Comparison of ENCODE assay signal across 8 mouse cellular contexts in genomic region chr12:86836431-86837047, GRCm38 (mm10). TPM values are rescaled to one million over a fixed set of nuclear protein-coding genes. Genes with fewer than 3 reads are reported as not detected.
DNase-seq lines count a peak whose midpoint lies in the region; ATAC-seq and TF ChIP-seq lines count a peak whose summit lies in the region.

No protein-coding gene starts in this region.

- peaks cover 0 to 33% of the 10 kb centered on the region in 2 experiments; a peak in 2 of 4 replicates for H3K36me3 ChIP-seq in MEL (ENCODE audit: control insufficient read depth in 1 of 2, insufficient read depth in 2 of 2, low read length in 2 of 2)
- no peaks in the 10 kb centered on the region for H3K36me3 ChIP-seq in forebrain, postnatal 0 days (ENCODE audit: insufficient read depth)
- H3K36me3 ChIP-seq in hindbrain, embryonic 10.5 days = no peaks in the 10 kb centered on the region

- peak overlapping the region; percentile 57 to 71 for H3K4me3 ChIP-seq in MEL (ENCODE audit: control insufficient read depth in 1 of 2, insufficient read depth in 1 of 2, low read depth in 2 of 2, low read length in 2 of 2)
- H3K4me3 ChIP-seq in forebrain, postnatal 0 days (ENCODE audit: low read depth, low read length) = no peak overlapping the region
- no peak overlapping the region for H3K4me3 ChIP-seq in hindbrain, embryonic 10.5 days

- peak; percentile 5 to 63; a peak in 1 of 4 replicates for TF ChIP-seq EP300 in MEL (IDR thresholded peaks at IDR 0.05; ENCODE audit: low read depth in 1 of 2, low read length in 2 of 2)

- H3K9ac ChIP-seq in MEL (ENCODE audit: control insufficient read depth, low read depth, low read length, poor library complexity, severe bottlenecking) = peak overlapping the region; percentile 64
- H3K9ac ChIP-seq in forebrain, postnatal 0 days = no peak overlapping the region

- no peaks in the 10 kb centered on the region for H3K79me2 ChIP-seq in MEL (ENCODE audit: control insufficient read depth, insufficient read depth, low read length, poor library complexity)

- 28% methylated on average over 23 of the region's 23 CpGs for WGBS in forebrain, postnatal 0 days
- WGBS in hindbrain, embryonic 10.5 days = 41% methylated on average over 23 of the region's 23 CpGs

- no peak for TF ChIP-seq RAD21 in MEL (IDR thresholded peaks at IDR 0.05; ENCODE audit: low read depth, low read length)

- no peak for TF ChIP-seq CTCF in MEL (IDR thresholded peaks at IDR 0.05 in 2 of 3, conservative IDR thresholded peaks at IDR 0.05 in 1 of 3; ENCODE audit: control insufficient read depth in 1 of 3, insufficient read depth in 1 of 3, low read depth in 2 of 3, low read length in 3 of 3, poor library complexity in 1 of 3, severe bottlenecking in 1 of 3)
- TF ChIP-seq CTCF in brain, embryonic 14.5 days (IDR thresholded peaks at IDR 0.05; ENCODE audit: borderline replicate concordance, extremely low read depth, insufficient read depth, insufficient read length) = no peak
- TF ChIP-seq CTCF in forebrain, postnatal 0 days (IDR thresholded peaks at IDR 0.05; ENCODE audit: low read depth) = no peak

- H3K4me2 ChIP-seq in forebrain, postnatal 0 days (ENCODE audit: low read depth) = no peak overlapping the region; the same call in 1 of the 2 replicates

- H3K9me3 ChIP-seq in MEL (replicated peaks; ENCODE audit: insufficient read depth, low read length) = no peaks in the 10 kb centered on the region
- H3K9me3 ChIP-seq in forebrain, postnatal 0 days (ENCODE audit: low read length) = no peaks in the 10 kb centered on the region
- H3K9me3 ChIP-seq in hindbrain, embryonic 10.5 days = no peaks in the 10 kb centered on the region

- peak; percentile 32 to 64; a peak in 2 of 4 replicates for TF ChIP-seq POLR2A in MEL (IDR thresholded peaks at IDR 0.05; ENCODE audit: control insufficient read depth in 1 of 2, insufficient read depth in 1 of 2, low read depth in 1 of 2, low read length in 2 of 2, poor library complexity in 1 of 2)
- TF ChIP-seq POLR2A in brain, embryonic 14.5 days (IDR thresholded peaks at IDR 0.05; ENCODE audit: borderline replicate concordance, extremely low read depth, insufficient read depth, insufficient read length, poor library complexity, severe bottlenecking) = no peak

- no peaks in the 10 kb centered on the region for H3K27me3 ChIP-seq in MEL (ENCODE audit: control insufficient read depth in 1 of 2, insufficient read depth in 2 of 2, low read length in 2 of 2)
- H3K27me3 ChIP-seq in forebrain, postnatal 0 days (ENCODE audit: insufficient read depth, low read length) = no peaks in the 10 kb centered on the region
- peaks cover 27% of the 10 kb centered on the region for H3K27me3 ChIP-seq in hindbrain, embryonic 10.5 days (ENCODE audit: insufficient read depth, poor library complexity, severe bottlenecking)

- peak; percentile 95 for DNase-seq in MEL (ENCODE audit: low read depth, low spot score)
- peak; percentile 79 for DNase-seq in brain, embryonic 14.5 days (ENCODE audit: low read depth)
- DNase-seq in forebrain, postnatal 0 days = no peak
- DNase-seq in hindbrain, embryonic 10.5 days (ENCODE audit: low spot score) = no peak
- DNase-seq in layer of hippocampus, adult 9-11 months = peak; percentile 87
- DNase-seq in lung, postnatal 36 days = peak; percentile 98
- DNase-seq in right cerebral cortex, postnatal 25 days = peak; percentile 53
- DNase-seq in urinary bladder, postnatal 4 days (ENCODE audit: low spot score in 2 of 2) = peak; percentile 85 to 87

- peaks cover 22 to 44% of the 10 kb centered on the region in 2 experiments for H3K4me1 ChIP-seq in MEL (ENCODE audit: control insufficient read depth in 1 of 2, insufficient read depth in 2 of 2, low read length in 2 of 2)
- peaks cover 15% of the 10 kb centered on the region for H3K4me1 ChIP-seq in forebrain, postnatal 0 days (ENCODE audit: insufficient read depth)
- peaks cover 36% of the 10 kb centered on the region for H3K4me1 ChIP-seq in hindbrain, embryonic 10.5 days (replicated peaks)

- peak; percentile 29; the same call in 1 of the 2 replicates for ATAC-seq in forebrain, postnatal 0 days

- H3K27ac ChIP-seq in MEL (ENCODE audit: control insufficient read depth, low read depth, low read length) = peak overlapping the region; percentile 98
- H3K27ac ChIP-seq in forebrain, postnatal 0 days (ENCODE audit: low read depth, low read length) = no peak overlapping the region
- H3K27ac ChIP-seq in hindbrain, embryonic 10.5 days = peak overlapping the region; percentile 73

TF ChIP-seq in MEL, 35 proteins besides CTCF, POLR2A, EP300 and RAD21:
- TF ChIP-seq BHLHE40 (IDR thresholded peaks at IDR 0.05; ENCODE audit: borderline replicate concordance, low read depth, low read length) (peak; percentile 56), MAX (IDR thresholded peaks at IDR 0.05; ENCODE audit: low read length) (peak; percentile 83), MXI1 (IDR thresholded peaks at IDR 0.05; ENCODE audit: low read depth, low read length) (peak; percentile 76), TBP (IDR thresholded peaks at IDR 0.05; ENCODE audit: low read depth, low read length) (peak; percentile 65; the same call in 1 of the 2 replicates), MAZ (IDR thresholded peaks at IDR 0.05; ENCODE audit: low read depth, low read length) (peak; percentile 95), USF1 (IDR thresholded peaks at IDR 0.05; ENCODE audit: low read depth, low read length) (peak; percentile 74), CHD2 (IDR thresholded peaks at IDR 0.05; ENCODE audit: low read length) (peak; percentile 66), MEF2A (IDR thresholded peaks at IDR 0.05; ENCODE audit: extremely low read depth, insufficient replicate concordance, low read depth, low read length, poor library complexity, severe bottlenecking) (no peak), UBTF (IDR thresholded peaks at IDR 0.05; ENCODE audit: borderline replicate concordance, insufficient read depth, low read depth, low read length) (no peak), JUND (IDR thresholded peaks at IDR 0.05; ENCODE audit: low read depth, low read length) (0 out of 2 replicates have a peak, but pooled peaks have one; percentile 50), NELFE (IDR thresholded peaks at IDR 0.05; ENCODE audit: low read depth, low read length) (peak; percentile 72), ZKSCAN1 (IDR thresholded peaks at IDR 0.05; ENCODE audit: low read depth, low read length) (peak; percentile 24; the same call in 1 of the 2 replicates), SIN3A (IDR thresholded peaks at IDR 0.05; ENCODE audit: low read length) (peak; percentile 66), USF2 (IDR thresholded peaks at IDR 0.05; ENCODE audit: borderline replicate concordance in 1 of 2, insufficient read depth in 1 of 2, low read depth in 1 of 2, low read length in 2 of 2) (no peak), MYB (IDR thresholded peaks at IDR 0.05; ENCODE audit: low read depth, low read length) (no peak), MAFK (IDR thresholded peaks at IDR 0.05; ENCODE audit: borderline replicate concordance, low read depth, low read length) (no peak), POLR2AphosphoS2 (IDR thresholded peaks at IDR 0.05; ENCODE audit: low read length) (peak; percentile 71), ZC3H11A (IDR thresholded peaks at IDR 0.05; ENCODE audit: low read depth, low read length) (no peak), TCF12 (IDR thresholded peaks at IDR 0.05; ENCODE audit: low read depth, low read length) (peak; percentile 60), HCFC1 (IDR thresholded peaks at IDR 0.05; ENCODE audit: low read depth, low read length) (0 out of 2 replicates have a peak, but pooled peaks have one; percentile 58), CHD1 (IDR thresholded peaks at IDR 0.05; ENCODE audit: low read depth, low read length) (peak; percentile 72; the same call in 1 of the 2 replicates), MYC (IDR thresholded peaks at IDR 0.05; ENCODE audit: low read depth, low read length) (peak; percentile 89), SMC3 (IDR thresholded peaks at IDR 0.05; ENCODE audit: low read depth, low read length) (0 out of 2 replicates have a peak, but pooled peaks have one; percentile 9), NRF1 (IDR thresholded peaks at IDR 0.05; ENCODE audit: insufficient read depth, low read depth, low read length, poor library complexity, severe bottlenecking) (peak; percentile 16; the same call in 1 of the 2 replicates), ETS1 (IDR thresholded peaks at IDR 0.05; ENCODE audit: low read depth, low read length) (peak; percentile 82), RCOR1 (IDR thresholded peaks at IDR 0.05; ENCODE audit: low read depth, low read length) (peak; percentile 72)

RNA-seq across cellular contexts. Expression of gene Irf2bpl, which starts 48.1 kb away (rescaled TPM):
- total RNA-seq in MEL (2012; rRNA removed) = 6.9 and 8.2 TPM in 2 replicates
- 1 to 10 TPM in 1 of 2 experiments, not detected in 1; 8.0 TPM for polyA plus RNA-seq in MEL (2012; ENCODE audit: insufficient read depth in 1 of 2, insufficient read length in 2 of 2, low read depth in 1 of 2, low replicate concordance in 2 of 2, missing spikeins in 1 of 2)
- polyA plus RNA-seq in brain, embryonic 14.5 days (2012; rRNA removed) = 77.9 and 97.5 TPM in 2 replicates
- total RNA-seq in forebrain, postnatal 0 days (2014; rRNA removed) = 134 and 161 TPM in 2 replicates
- 86.3 and 95.7 TPM in 2 replicates for polyA plus RNA-seq in forebrain, postnatal 0 days (2015; fragmentation: Nextera tagmentation; extraction: Ambion mirVana)
- polyA plus RNA-seq in hindbrain, embryonic 10.5 days (2016; fragmentation: Nextera tagmentation; extraction: Ambion mirVana) = 20.3 and 34.2 TPM in 2 replicates

Comparison
In these comparisons a context has a peak if more than half of its experiments do, and no peak if none do; other contexts are left out.
1. DNase-seq: peak in MEL (single experiment), brain, embryonic 14.5 days (single experiment), layer of hippocampus, adult 9-11 months (single experiment), lung, postnatal 36 days (single experiment), right cerebral cortex, postnatal 25 days (single experiment) and urinary bladder, postnatal 4 days (2 of 2); none in forebrain, postnatal 0 days (single experiment) and hindbrain, embryonic 10.5 days (single experiment).
2. H3K4me3 ChIP-seq: peak in MEL (2 of 2); none in forebrain, postnatal 0 days (single experiment) and hindbrain, embryonic 10.5 days (single experiment).